Mouse (Mus musculus) heart, adult 2 months (tissue): ENCODE data around the gene Nanos3. TPM values are rescaled to one million over a fixed set of nuclear protein-coding genes. Genes with fewer than 3 reads are reported as not detected.

Experiments used
- DNase-seq, 2 experiments: peaks; one replicate each; pipeline ENCODE4 v3.0.0; 2021
- H3K27ac ChIP-seq: fragments of 200-600 bp; 2 replicates; pipeline ENCODE4 v1.8.1; 2022
- H3K27me3 ChIP-seq: fragments of 200-500 bp; 2 replicates; pipeline ENCODE4 v1.6.1; 2012; ENCODE audit warnings: mild to moderate bottlenecking, low read length, inconsistent platforms, mixed read lengths; ENCODE audit not compliant: control insufficient read depth, insufficient read depth
- H3K36me3 ChIP-seq: fragments of 200-500 bp; 2 replicates; pipeline ENCODE4 v1.6.1; 2012; ENCODE audit warnings: low read length, inconsistent platforms; ENCODE audit not compliant: control insufficient read depth, insufficient read depth
- H3K4me1 ChIP-seq: fragments of 200-500 bp; 2 replicates; pipeline ENCODE4 v1.6.1; 2011; ENCODE audit warnings: low read length; ENCODE audit not compliant: control insufficient read depth, insufficient read depth
- H3K4me3 ChIP-seq: fragments of 200-600 bp; 2 replicates; pipeline ENCODE4 v1.8.1; 2022
- H3K79me2 ChIP-seq: fragments of 200-500 bp; replicated peaks from 2 replicates; pipeline ENCODE4 v1.6.1; 2012; ENCODE audit warnings: mild to moderate bottlenecking, inconsistent platforms, low read length, moderate library complexity, mixed read lengths; ENCODE audit not compliant: control insufficient read depth, insufficient read depth
- H3K9ac ChIP-seq: fragments of 200-500 bp; 2 replicates; pipeline ENCODE4 v1.6.1; 2012; ENCODE audit warnings: low read depth, mild to moderate bottlenecking, control low read depth, inconsistent platforms, low read length, mixed read lengths
- CTCF ChIP-seq: fragments of 200-600 bp; IDR thresholded peaks from 2 replicates; pipeline ENCODE4 v1.8.1; 2022; ENCODE audit warnings: antibody characterized with exemption, mild to moderate bottlenecking, moderate library complexity
- EP300 ChIP-seq: fragments of 200-500 bp; IDR thresholded peaks from 2 replicates; pipeline ENCODE4 v1.6.1; 2011; ENCODE audit warnings: low read depth, low read length, control low read depth; ENCODE audit not compliant: insufficient read depth
- POLR2A ChIP-seq: fragments of 200-500 bp; IDR thresholded peaks from 2 replicates; pipeline ENCODE4 v1.6.1; 2011; ENCODE audit warnings: mild to moderate bottlenecking, low read depth, low read length, control low read depth; ENCODE audit not compliant: insufficient read depth
- WGBS: fragments of 180-500 bp; shearing (Covaris S2); methylation state at CpG from one replicate; pipeline ENCODE4 v1.1.7; 2018; 5-methylcytosine and 5-hydroxymethylcytosine counted together
- intact Hi-C: fragments of 180-260 bp; cut with DNase I; formaldehyde crosslinking; loops from one replicate; pipeline ENCODE4 v1.15.1; 2025
- polyA plus RNA-seq: library from polyadenylated mRNA; depleted of rRNA; stranded (reverse); fragments of >200 nt; gene quantifications from 2 replicates; pipeline ENCODE4 v1.2.3, GENCODE M21; 2012
- total RNA-seq, 2 experiments: library from RNA; stranded (reverse); gene quantifications; 2 replicates each; pipeline ENCODE4 v1.2.3; 2021

The Nanos3 gene
- total and polyA plus RNA-seq, 3 experiments = 0.61 to 1.9 TPM; not detected in 1

DNA sequence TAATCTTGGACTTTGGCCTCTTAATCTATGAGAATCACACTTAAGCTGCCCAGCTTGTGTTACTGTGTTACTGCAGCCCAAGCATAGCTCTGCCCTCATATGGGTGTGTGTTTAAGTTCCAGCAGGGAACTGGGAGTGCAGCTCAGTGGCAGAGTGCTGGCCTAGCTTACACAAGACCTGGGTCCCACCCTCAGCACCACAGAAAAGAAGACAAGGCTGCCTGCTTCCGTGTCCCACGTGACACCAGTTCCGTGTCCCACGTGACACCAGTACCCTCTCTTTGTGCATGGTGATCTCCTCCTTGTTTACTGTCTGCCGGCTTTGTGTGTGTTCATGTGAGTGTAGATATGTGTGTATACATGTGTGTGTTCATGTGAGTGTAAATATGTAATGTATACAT lies 33.1 kb upstream of the Nanos3 start:
- H3K27ac ChIP-seq = no peak overlapping the region
- H3K4me1 ChIP-seq = no peaks in the 10 kb centered on the region
- TF ChIP-seq POLR2A (no peak), EP300 (no peak), CTCF (no peak)
- DNase-seq = peak; percentile 23 to 46
- no peaks in the 10 kb centered on the region for H3K27me3 ChIP-seq
- intact Hi-C loops = no loop called here
- H3K36me3 ChIP-seq = no peaks in the 10 kb centered on the region
- H3K79me2 ChIP-seq = no peaks in the 10 kb centered on the region
- 98% methylated on average over 5 of the region's 5 CpGs for WGBS
- no peak overlapping the region for H3K9ac ChIP-seq
- no peak overlapping the region for H3K4me3 ChIP-seq

DNA sequence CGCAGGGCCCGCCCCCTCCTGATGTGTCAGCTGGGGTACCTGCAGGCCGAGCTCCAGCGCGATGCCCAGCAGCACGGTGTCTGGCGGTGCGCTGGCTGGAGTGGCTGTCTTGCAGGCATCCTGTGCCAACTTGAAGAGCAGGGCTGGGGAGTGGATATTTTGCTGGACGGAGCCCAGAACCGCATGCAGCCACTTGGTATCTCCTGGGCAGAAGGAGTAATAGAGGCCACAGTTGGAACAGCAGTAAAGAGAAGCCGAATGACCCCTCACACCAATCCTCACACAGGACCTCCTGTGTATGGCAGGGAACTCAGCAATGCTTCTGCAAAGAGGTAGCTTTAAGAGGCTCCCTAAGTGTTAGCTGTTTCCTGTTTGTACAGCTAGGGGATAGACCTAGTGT lies 32.2 kb upstream of the Nanos3 start:
- TF ChIP-seq EP300 (no peak), CTCF (no peak), POLR2A (no peak)
- intact Hi-C loops = no loop called here
- Histone ChIP-seq H3K4me3 (no peak overlapping the region), H3K36me3 (no peaks in the 10 kb centered on the region), H3K79me2 (no peaks in the 10 kb centered on the region), H3K27me3 (no peaks in the 10 kb centered on the region), H3K9ac (no peak overlapping the region), H3K27ac (no peak overlapping the region), H3K4me1 (no peaks in the 10 kb centered on the region)
- 83% methylated on average over 11 of the region's 11 CpGs for WGBS
- no peak for DNase-seq

GRCm38 (mm10) chr8:84213277-84213676 lies 28.3 kb upstream of the Nanos3 start:
- no peaks in the 10 kb centered on the region for H3K27me3 ChIP-seq
- H3K79me2 ChIP-seq = no peaks in the 10 kb centered on the region
- 91% methylated on average over 4 of the region's 4 CpGs for WGBS
- H3K27ac ChIP-seq = no peak overlapping the region
- no peak overlapping the region for H3K9ac ChIP-seq
- TF ChIP-seq CTCF (no peak), POLR2A (no peak), EP300 (no peak)
- peaks cover 14% of the 10 kb centered on the region for H3K4me1 ChIP-seq
- no peak for DNase-seq
- peaks cover 13% of the 10 kb centered on the region for H3K36me3 ChIP-seq
- no peak overlapping the region for H3K4me3 ChIP-seq
- intact Hi-C loops = no loop called here

- no peaks in the 10 kb centered on the region for H3K27me3 ChIP-seq
- no peak for DNase-seq
- H3K79me2 ChIP-seq = no peaks in the 10 kb centered on the region
- 88% methylated on average over 31 of the region's 31 CpGs for WGBS
- no peak overlapping the region for H3K27ac ChIP-seq
- TF ChIP-seq CTCF (no peak), EP300 (no peak), POLR2A (no peak)
- no peak overlapping the region for H3K4me3 ChIP-seq
- no peak overlapping the region for H3K9ac ChIP-seq
- H3K4me1 ChIP-seq = peaks cover 22% of the 10 kb centered on the region
- H3K36me3 ChIP-seq = peaks cover 23% of the 10 kb centered on the region
- intact Hi-C loops = no loop called here
These were observed 27.0 kb upstream of the Nanos3 start for GRCm38 (mm10) chr8:84211881-84212563.

DNA sequence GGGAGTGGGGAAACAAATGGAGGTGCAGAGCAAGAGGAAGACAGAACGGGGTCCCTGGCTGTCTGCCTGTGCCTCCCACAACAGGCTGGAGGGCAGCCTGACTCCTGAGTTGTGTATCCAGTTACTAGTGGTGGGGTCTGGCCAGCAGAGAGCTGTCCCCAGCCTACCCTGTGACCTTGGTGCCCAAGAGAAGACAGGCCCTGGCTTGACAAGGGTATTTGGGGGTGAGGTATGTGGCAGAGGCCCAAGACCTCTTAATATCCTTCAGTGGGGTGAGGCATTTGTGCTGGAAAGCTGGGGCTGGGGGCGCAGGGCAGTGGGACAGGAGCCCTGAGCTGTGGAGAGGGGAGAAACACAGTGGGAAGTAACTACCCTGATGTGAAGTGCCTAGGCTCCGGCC lies 26.2 kb upstream of the Nanos3 start:
- H3K9ac ChIP-seq = no peak overlapping the region

DNA sequence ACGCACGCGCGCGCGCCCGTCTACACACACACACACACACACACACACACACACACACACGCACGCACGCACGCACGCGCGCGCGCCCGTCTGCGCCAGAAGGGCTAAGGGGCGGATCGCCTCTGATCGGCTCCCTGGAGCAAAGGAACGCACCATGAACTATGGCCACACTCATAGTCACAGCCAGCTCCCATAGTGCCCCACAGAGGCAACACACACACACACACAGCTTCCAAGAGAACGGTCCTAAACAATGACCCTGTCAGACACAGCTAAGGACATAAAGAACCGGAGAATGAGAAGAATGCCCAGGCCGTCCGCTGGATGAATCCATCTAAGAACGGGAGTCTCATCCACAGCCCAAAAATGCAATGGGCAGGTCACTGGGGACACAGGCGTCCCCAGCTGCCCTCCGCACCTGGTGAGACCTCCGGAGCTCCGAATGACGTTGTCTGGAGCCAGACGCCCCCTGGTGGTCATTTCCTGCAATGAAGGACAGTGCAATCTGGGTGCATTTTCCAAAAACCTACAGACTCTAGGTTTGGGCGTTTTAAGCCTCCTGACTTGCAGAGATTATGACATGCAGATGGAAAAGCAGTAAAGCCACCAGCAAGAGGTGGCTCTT lies 25.3 kb upstream of the Nanos3 start:
- Histone ChIP-seq H3K79me2 (peaks cover 3% of the 10 kb centered on the region; the same call in 1 of the 2 replicates), H3K9ac (peak overlapping the region; percentile 10; the same call in 1 of the 2 replicates), H3K4me1 (peaks cover 30% of the 10 kb centered on the region), H3K36me3 (peaks cover 32% of the 10 kb centered on the region), H3K27me3 (no peaks in the 10 kb centered on the region), H3K27ac (peak overlapping the region; percentile 59), H3K4me3 (no peak overlapping the region; the same call in 1 of the 2 replicates)
- DNase-seq = peak; percentile 84 to 88
- WGBS = 39% methylated on average over 34 of the region's 34 CpGs
- TF ChIP-seq POLR2A (peak; percentile 54), EP300 (peak; percentile 94), CTCF (peak; percentile 96)
- intact Hi-C loops = loop anchor here (1.0 kb wide), 1 partner anchor 23 kb away; no protein-coding TSS in a partner anchor

More for the DNA sequence above, 26.2 kb upstream of the Nanos3 start:
- 46% methylated on average over 3 of the region's 3 CpGs for WGBS
- peak overlapping the region; percentile 13; the same call in 1 of the 2 replicates for H3K27ac ChIP-seq
- intact Hi-C loops = no loop called here
- no peaks in the 10 kb centered on the region for H3K27me3 ChIP-seq
- 0 out of 2 replicates have a peak, but pooled peaks have one; percentile 16 for TF ChIP-seq EP300
- TF ChIP-seq POLR2A = no peak
- no peak for TF ChIP-seq CTCF
- no peak for DNase-seq
- H3K36me3 ChIP-seq = peaks cover 27% of the 10 kb centered on the region
- no peak overlapping the region for H3K4me3 ChIP-seq
- peaks cover 26% of the 10 kb centered on the region for H3K4me1 ChIP-seq
- H3K79me2 ChIP-seq = no peaks in the 10 kb centered on the region
